Mouse (Mus musculus): ENCODE results near the gene Pde3a. TPM values are rescaled to one million over a fixed set of nuclear protein-coding genes. Genes with fewer than 3 reads are reported as not detected.

Pde3a gene
- polyA plus RNA-seq, 1 experiment = not detected

- Histone ChIP-seq H3ac (ENCODE audit: control insufficient read depth, insufficient read length, low read depth) (no peak overlapping the region), H3K79me3 (ENCODE audit: low read depth) (no peaks in the 10 kb centered on the region), H3K79me2 (ENCODE audit: control insufficient read depth, insufficient read depth) (no peaks in the 10 kb centered on the region), H3K36me3 (ENCODE audit: control insufficient read depth, insufficient read depth) (no peaks in the 10 kb centered on the region), H3K27me3 (ENCODE audit: control insufficient read depth, insufficient read depth, insufficient read length) (no peaks in the 10 kb centered on the region), H3K4me3 (ENCODE audit: insufficient read depth, poor library complexity, severe bottlenecking) (no peak overlapping the region)
- TF ChIP-seq MYOD1 (IDR thresholded peaks at IDR 0.05; ENCODE audit: control insufficient read depth, insufficient read length, low read depth) = no peak
- TF ChIP-seq CEBPB (IDR thresholded peaks at IDR 0.05; ENCODE audit: low read depth) = no peak
- no peak for TF ChIP-seq USF1 (IDR thresholded peaks at IDR 0.05; ENCODE audit: low read depth)
- TF ChIP-seq MYOG (IDR thresholded peaks at IDR 0.05; ENCODE audit: control insufficient read depth, extremely low read depth, insufficient read length) = no peak
- TF ChIP-seq CTCF (IDR thresholded peaks at IDR 0.05; ENCODE audit: control insufficient read depth, insufficient read depth, insufficient read length) = no peak
- TF ChIP-seq MAX (IDR thresholded peaks at IDR 0.05) = no peak
- no peak for TF ChIP-seq FOSL1 (IDR thresholded peaks at IDR 0.05; ENCODE audit: insufficient read depth, low read length, poor library complexity, severe bottlenecking)
Observed at GRCm38 (mm10) chr6:141341385-141341784, 92.3 kb downstream of the Pde3a start.

GRCm38 (mm10) chr6:141347870-141348269 is 98.8 kb downstream of the Pde3a start:
- TF ChIP-seq FOSL1 (IDR thresholded peaks at IDR 0.05; ENCODE audit: insufficient read depth, low read length, poor library complexity, severe bottlenecking) (no peak), CEBPB (IDR thresholded peaks at IDR 0.05; ENCODE audit: low read depth) (no peak), MYOD1 (IDR thresholded peaks at IDR 0.05; ENCODE audit: control insufficient read depth, insufficient read length, low read depth) (no peak)
- Histone ChIP-seq H3K36me3 (ENCODE audit: control insufficient read depth, insufficient read depth) (no peaks in the 10 kb centered on the region), H3K79me3 (ENCODE audit: low read depth) (no peaks in the 10 kb centered on the region), H3K79me2 (ENCODE audit: control insufficient read depth, insufficient read depth) (no peaks in the 10 kb centered on the region), H3ac (ENCODE audit: control insufficient read depth, insufficient read length, low read depth) (no peak overlapping the region), H3K4me3 (ENCODE audit: insufficient read depth, poor library complexity, severe bottlenecking) (no peak overlapping the region), H3K27me3 (ENCODE audit: control insufficient read depth, insufficient read depth, insufficient read length) (no peaks in the 10 kb centered on the region)

GRCm38 (mm10) chr6:141348542-141348941 is 99.5 kb downstream of the Pde3a start:
- no peaks in the 10 kb centered on the region for H3K27me3 ChIP-seq (ENCODE audit: control insufficient read depth, insufficient read depth, insufficient read length)
- H3K4me3 ChIP-seq (ENCODE audit: insufficient read depth, poor library complexity, severe bottlenecking) = no peak overlapping the region
- no peak for TF ChIP-seq MAX (IDR thresholded peaks at IDR 0.05)
- no peak for TF ChIP-seq USF1 (IDR thresholded peaks at IDR 0.05; ENCODE audit: low read depth)
- no peak for TF ChIP-seq CTCF (IDR thresholded peaks at IDR 0.05; ENCODE audit: control insufficient read depth, insufficient read depth, insufficient read length)
- no peak for TF ChIP-seq CEBPB (IDR thresholded peaks at IDR 0.05; ENCODE audit: low read depth)
- TF ChIP-seq MYOG (IDR thresholded peaks at IDR 0.05; ENCODE audit: control insufficient read depth, extremely low read depth, insufficient read length) = no peak
- TF ChIP-seq FOSL1 (IDR thresholded peaks at IDR 0.05; ENCODE audit: insufficient read depth, low read length, poor library complexity, severe bottlenecking) = no peak
- TF ChIP-seq MYOD1 (IDR thresholded peaks at IDR 0.05; ENCODE audit: control insufficient read depth, insufficient read length, low read depth) = no peak
- no peaks in the 10 kb centered on the region for H3K79me2 ChIP-seq (ENCODE audit: control insufficient read depth, insufficient read depth)
- H3K79me3 ChIP-seq (ENCODE audit: low read depth) = no peaks in the 10 kb centered on the region
- no peaks in the 10 kb centered on the region for H3K36me3 ChIP-seq (ENCODE audit: control insufficient read depth, insufficient read depth)
- no peak overlapping the region for H3ac ChIP-seq (ENCODE audit: control insufficient read depth, insufficient read length, low read depth)

GRCm38 (mm10) chr6:141350261-141350660 is 101.2 kb downstream of the Pde3a start:
- Histone ChIP-seq H3K79me3 (ENCODE audit: low read depth) (no peaks in the 10 kb centered on the region), H3K79me2 (ENCODE audit: control insufficient read depth, insufficient read depth) (no peaks in the 10 kb centered on the region)

GRCm38 (mm10) chr6:141352277-141352676 is 103.2 kb downstream of the Pde3a start:
- TF ChIP-seq FOSL1 (IDR thresholded peaks at IDR 0.05; ENCODE audit: insufficient read depth, low read length, poor library complexity, severe bottlenecking) = no peak
- no peak for TF ChIP-seq CTCF (IDR thresholded peaks at IDR 0.05; ENCODE audit: control insufficient read depth, insufficient read depth, insufficient read length)
- TF ChIP-seq MAX (IDR thresholded peaks at IDR 0.05) = no peak
- TF ChIP-seq CEBPB (IDR thresholded peaks at IDR 0.05; ENCODE audit: low read depth) = no peak
- TF ChIP-seq MYOD1 (IDR thresholded peaks at IDR 0.05; ENCODE audit: control insufficient read depth, insufficient read length, low read depth) = no peak
- TF ChIP-seq USF1 (IDR thresholded peaks at IDR 0.05; ENCODE audit: low read depth) = no peak
- no peak for TF ChIP-seq MYOG (IDR thresholded peaks at IDR 0.05; ENCODE audit: control insufficient read depth, extremely low read depth, insufficient read length)
- Histone ChIP-seq H3K36me3 (ENCODE audit: control insufficient read depth, insufficient read depth) (no peaks in the 10 kb centered on the region), H3K79me3 (ENCODE audit: low read depth) (no peaks in the 10 kb centered on the region), H3ac (ENCODE audit: control insufficient read depth, insufficient read length, low read depth) (no peak overlapping the region), H3K4me3 (ENCODE audit: insufficient read depth, poor library complexity, severe bottlenecking) (no peak overlapping the region), H3K27me3 (ENCODE audit: control insufficient read depth, insufficient read depth, insufficient read length) (no peaks in the 10 kb centered on the region), H3K79me2 (ENCODE audit: control insufficient read depth, insufficient read depth) (no peaks in the 10 kb centered on the region)

More at GRCm38 (mm10) chr6:141350261-141350660, 101.2 kb downstream of the Pde3a start:
- H3K4me3 ChIP-seq (ENCODE audit: insufficient read depth, poor library complexity, severe bottlenecking) = no peak overlapping the region
- no peak overlapping the region for H3ac ChIP-seq (ENCODE audit: control insufficient read depth, insufficient read length, low read depth)
- no peaks in the 10 kb centered on the region for H3K36me3 ChIP-seq (ENCODE audit: control insufficient read depth, insufficient read depth)
- no peak for TF ChIP-seq FOSL1 (IDR thresholded peaks at IDR 0.05; ENCODE audit: insufficient read depth, low read length, poor library complexity, severe bottlenecking)
- no peak for TF ChIP-seq MYOG (IDR thresholded peaks at IDR 0.05; ENCODE audit: control insufficient read depth, extremely low read depth, insufficient read length)
- TF ChIP-seq MYOD1 (IDR thresholded peaks at IDR 0.05; ENCODE audit: control insufficient read depth, insufficient read length, low read depth) = no peak
- no peak for TF ChIP-seq CTCF (IDR thresholded peaks at IDR 0.05; ENCODE audit: control insufficient read depth, insufficient read depth, insufficient read length)
- TF ChIP-seq CEBPB (IDR thresholded peaks at IDR 0.05; ENCODE audit: low read depth) = no peak
- TF ChIP-seq USF1 (IDR thresholded peaks at IDR 0.05; ENCODE audit: low read depth) = no peak
- no peak for TF ChIP-seq MAX (IDR thresholded peaks at IDR 0.05)
- no peaks in the 10 kb centered on the region for H3K27me3 ChIP-seq (ENCODE audit: control insufficient read depth, insufficient read depth, insufficient read length)

GRCm38 (mm10) chr6:141363664-141364063 is 114.6 kb downstream of the Pde3a start:
- H3K4me3 ChIP-seq (ENCODE audit: insufficient read depth, poor library complexity, severe bottlenecking) = no peak overlapping the region
- no peak for TF ChIP-seq MYOG (IDR thresholded peaks at IDR 0.05; ENCODE audit: control insufficient read depth, extremely low read depth, insufficient read length)
- no peak for TF ChIP-seq USF1 (IDR thresholded peaks at IDR 0.05; ENCODE audit: low read depth)
- no peak for TF ChIP-seq CTCF (IDR thresholded peaks at IDR 0.05; ENCODE audit: control insufficient read depth, insufficient read depth, insufficient read length)
- TF ChIP-seq FOSL1 (IDR thresholded peaks at IDR 0.05; ENCODE audit: insufficient read depth, low read length, poor library complexity, severe bottlenecking) = no peak
- no peak for TF ChIP-seq MAX (IDR thresholded peaks at IDR 0.05)
- no peak for TF ChIP-seq CEBPB (IDR thresholded peaks at IDR 0.05; ENCODE audit: low read depth)
- TF ChIP-seq MYOD1 (IDR thresholded peaks at IDR 0.05; ENCODE audit: control insufficient read depth, insufficient read length, low read depth) = no peak
- no peaks in the 10 kb centered on the region for H3K27me3 ChIP-seq (ENCODE audit: control insufficient read depth, insufficient read depth, insufficient read length)

More at GRCm38 (mm10) chr6:141363664-141364063, 114.6 kb downstream of the Pde3a start:
- H3ac ChIP-seq (ENCODE audit: control insufficient read depth, insufficient read length, low read depth) = no peak overlapping the region
- no peaks in the 10 kb centered on the region for H3K79me3 ChIP-seq (ENCODE audit: low read depth)
- no peaks in the 10 kb centered on the region for H3K79me2 ChIP-seq (ENCODE audit: control insufficient read depth, insufficient read depth)
- no peaks in the 10 kb centered on the region for H3K36me3 ChIP-seq (ENCODE audit: control insufficient read depth, insufficient read depth)
